Mouse (Mus musculus) cerebellum, adult 11-12 months (tissue): ENCODE results near the gene Padi1.

Experiments
- DNase-seq: peaks from one replicate; pipeline ENCODE4 v3.0.0; 2022

Gene Padi1

DNA sequence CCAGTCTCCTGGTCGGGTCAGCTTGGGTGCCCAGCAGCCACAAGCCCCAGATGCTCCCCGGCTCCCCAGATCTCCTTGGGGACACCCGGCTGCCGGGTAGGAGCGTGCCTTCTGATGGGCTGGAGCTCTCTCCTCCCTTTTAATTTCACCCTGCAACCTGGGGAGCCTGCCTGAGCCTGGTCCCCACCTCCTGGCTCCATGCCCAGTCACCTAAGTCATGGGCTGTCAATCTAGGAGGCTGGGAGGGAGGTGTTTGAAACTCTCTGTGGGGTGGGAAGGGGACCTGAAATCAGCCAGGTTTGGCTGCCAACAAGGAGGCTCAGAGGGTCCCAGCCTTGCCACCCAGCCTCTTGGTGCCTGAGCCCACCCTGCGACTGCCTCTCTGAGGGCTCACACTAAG lies at the start of gene Padi1:
Gene Padi1 (minus strand): TSS at position 113 of the 400 bp plus-strand sequence.
- no peak for DNase-seq

DNA sequence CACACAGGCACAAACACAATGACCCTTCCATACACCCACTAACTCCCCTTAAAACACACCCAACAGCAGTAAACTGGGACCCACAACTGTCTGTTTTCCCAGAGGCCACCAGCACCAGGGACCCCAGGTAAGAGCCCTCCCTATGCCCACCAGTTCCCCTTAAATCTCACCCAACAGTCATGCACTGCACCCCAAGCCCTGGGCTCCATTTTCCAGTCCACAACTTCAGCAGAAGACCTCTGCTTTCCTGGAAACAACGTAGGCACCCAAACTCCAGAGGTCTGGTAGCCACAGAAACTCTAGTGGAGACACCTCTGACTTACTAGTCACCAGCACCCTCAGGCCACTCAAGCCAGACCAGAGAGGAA lies 46.6 kb upstream of the Padi1 start:
- DNase-seq: no peak

DNA sequence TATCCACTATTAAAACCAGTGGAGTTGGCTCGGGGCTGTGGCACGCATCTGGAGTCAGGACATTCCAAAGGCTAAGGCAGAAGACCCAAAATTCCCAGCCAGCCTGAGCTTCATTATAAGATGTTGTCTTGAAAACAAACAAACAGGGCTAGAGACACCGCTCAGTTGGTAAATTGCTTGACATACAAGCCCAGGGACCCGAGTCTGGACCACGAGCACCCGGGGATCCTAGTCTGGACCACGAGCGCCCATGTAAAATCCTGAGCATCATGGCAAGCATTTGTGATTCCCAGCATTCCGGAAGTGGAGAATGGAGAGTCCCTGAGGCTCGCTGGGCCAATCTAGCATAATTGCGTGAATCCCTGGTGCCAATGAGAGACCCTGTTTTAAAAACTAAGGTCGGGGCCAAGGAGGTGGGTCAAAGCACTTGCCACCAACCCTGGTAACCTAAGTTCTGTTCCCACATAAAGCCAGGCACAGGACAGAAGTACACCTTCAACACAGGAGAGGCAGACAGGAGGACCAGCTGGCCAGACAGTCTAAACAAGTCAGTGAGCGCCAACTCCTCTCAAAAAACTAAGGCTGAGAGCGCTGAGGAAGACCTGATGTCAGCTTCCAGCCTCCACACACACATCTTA lies 46.1 kb upstream of the Padi1 start:
- DNase-seq: no peak

DNA sequence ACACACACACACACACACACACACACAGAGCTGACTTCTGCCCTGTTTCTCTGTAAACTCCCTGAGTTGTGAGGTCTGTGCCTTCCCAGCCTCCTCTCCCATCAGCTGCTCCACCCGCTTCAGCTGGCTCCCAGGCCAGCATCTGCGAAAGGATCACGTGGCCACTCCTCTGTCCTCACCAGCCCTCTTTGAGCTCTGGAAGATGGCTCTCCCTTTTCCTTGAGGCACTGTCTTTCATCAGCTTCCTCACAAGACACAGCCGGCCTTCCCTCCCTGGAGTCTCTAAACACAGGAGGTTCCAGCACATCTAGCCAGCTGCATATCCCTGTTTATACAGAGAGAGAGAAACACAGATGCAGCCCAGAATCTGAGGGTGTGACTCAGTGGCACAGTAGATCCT lies 38.3 kb upstream of the Padi1 start:
- no peak for DNase-seq

DNA sequence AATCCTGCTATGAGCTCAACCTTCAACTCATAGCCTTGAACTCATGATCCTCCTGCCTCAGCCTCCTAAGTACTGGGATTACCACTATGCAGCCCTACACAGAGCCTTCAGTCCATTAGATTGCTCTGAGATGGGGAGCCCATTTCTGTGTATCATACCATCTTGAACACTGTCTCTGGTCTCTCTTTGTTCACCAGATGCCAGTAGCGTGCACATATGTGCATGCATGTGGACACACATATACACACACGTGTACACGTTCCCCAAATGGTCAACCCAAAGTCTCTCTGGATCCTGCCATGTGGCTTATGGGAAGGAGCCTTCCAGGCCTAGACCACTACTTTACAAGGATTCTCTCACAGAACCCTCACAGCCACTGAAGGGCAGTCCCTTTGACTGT lies 37.4 kb upstream of the Padi1 start:
- DNase-seq: no peak

DNA sequence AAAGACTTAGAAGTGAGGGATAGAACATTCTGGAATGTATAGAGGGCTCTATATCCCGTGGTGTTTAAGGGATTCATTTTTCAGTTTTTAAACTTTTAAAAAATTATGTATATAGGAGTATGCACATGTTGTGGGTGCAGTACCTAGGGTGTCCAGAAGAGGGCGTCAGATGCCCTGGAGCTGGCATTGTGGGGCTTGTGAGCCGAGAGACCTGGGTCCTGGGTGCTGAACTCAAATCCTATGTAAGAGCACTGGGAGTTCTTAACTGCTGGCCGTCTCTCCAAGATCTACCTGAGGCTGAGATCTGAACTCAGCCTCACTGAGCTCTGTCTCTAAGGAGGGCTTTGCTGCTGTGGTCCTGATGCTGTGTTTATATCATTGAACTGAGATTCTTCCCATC lies 36.8 kb upstream of the Padi1 start:
- DNase-seq: no peak

DNA sequence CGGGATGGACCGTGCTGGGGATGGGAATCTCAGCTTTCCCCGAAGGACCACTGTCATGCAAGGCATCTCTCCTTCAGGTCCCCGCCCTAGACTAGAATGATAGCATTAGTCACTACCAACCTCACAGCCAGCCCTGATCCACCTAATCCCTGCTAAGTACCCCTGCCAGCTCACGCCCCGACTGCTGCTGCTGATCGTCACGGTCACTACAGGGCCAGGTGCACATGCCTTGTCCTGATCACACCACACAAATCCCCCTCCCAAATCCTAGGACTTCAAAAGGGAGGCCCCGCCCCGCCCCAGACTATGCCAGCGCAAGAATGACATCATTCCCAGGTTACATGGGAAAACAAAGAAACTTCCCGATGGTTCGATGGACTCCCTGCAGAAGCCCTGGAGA lies 36.2 kb upstream of the Padi1 start:
- no peak for DNase-seq

DNA sequence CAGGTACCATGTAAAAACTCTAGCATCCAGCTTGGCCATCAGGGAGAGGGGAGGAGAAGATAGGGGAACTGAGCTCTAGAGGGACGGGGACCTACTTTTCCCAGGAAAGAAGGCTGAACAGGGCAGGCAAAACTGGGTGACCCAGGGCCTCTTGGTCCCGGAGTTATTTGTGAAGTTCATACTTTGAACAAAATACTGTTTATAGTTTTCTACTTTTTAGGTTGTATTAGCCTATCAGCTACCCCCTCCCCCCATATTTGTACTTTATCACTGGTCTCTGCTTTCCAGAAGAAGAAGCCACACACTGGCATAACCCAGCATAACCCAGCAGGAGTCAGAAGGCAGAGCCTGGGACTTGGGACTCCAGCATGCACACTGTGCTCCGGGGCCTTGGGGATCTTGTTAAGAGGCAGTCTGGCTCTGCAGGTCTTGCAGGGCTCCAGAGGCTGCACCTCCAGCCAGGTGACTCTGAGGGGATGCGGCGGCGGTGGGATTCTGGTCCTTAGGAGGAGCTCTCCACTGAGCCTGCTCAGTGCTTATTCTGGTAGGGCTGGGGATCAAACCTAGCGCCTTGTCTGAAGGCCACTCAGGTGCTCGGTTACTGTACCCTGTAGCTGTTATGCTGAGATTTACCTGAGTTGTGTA lies 35.6 kb upstream of the Padi1 start:
- no peak for DNase-seq

DNA sequence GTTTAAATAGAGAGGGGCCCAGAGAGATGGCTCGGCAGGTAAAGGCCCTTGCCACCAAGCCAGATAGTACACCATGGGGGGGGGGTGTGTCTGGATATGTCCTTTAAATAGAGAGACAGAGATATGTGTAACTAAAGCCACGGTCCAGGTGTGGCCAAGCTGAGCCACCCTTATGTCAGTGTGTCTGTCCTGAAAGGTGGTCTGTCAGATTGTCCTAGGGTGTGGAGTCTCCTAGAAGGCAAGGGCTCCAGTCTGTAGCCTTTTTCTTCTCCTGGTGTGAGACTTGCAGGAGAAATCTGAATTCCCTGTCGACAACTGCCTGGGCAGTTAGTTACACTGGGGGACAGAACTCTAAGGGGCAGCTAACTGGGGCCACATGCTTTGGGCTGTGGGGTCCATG lies 34.6 kb upstream of the Padi1 start:
- no peak for DNase-seq

DNA sequence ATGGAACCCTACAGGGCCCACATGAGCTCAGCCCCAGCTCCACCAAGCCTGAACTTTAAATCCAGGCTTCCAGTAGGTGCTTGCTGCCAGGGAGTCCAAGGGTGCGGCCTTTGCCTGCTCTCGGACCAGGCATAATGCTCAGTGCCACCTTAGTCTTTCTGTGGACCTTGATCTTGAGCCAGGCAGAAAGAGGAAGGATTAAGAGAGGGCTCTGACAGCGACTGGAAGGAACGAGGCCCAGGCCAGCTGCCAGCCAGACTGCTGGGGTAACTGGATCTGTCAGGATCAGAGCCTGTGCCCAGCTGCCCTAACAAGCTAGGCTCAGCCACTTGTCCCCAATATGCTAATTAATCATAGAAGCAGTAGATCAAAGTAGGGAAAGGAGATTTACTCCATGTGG lies 34.2 kb upstream of the Padi1 start:
- no peak for DNase-seq

DNA sequence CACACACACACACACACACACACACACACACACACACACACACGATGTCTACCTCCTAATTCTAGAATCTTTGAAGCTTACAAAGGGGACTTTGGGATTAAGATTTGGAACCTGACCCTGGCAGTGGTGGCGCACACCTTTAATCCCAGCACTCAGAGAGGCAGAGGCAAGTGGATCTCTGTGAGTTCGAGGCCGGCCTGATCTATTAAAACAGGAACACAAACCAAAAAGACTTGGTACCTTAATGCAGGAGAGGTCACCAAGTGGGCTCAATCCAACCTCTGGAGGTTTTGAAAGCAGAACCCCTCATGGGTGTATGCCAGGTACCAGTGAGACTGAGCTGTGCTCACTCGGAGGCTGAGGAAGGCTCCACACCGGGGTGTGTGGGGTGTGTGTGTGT lies 33.5 kb upstream of the Padi1 start:
- DNase-seq: no peak

DNA sequence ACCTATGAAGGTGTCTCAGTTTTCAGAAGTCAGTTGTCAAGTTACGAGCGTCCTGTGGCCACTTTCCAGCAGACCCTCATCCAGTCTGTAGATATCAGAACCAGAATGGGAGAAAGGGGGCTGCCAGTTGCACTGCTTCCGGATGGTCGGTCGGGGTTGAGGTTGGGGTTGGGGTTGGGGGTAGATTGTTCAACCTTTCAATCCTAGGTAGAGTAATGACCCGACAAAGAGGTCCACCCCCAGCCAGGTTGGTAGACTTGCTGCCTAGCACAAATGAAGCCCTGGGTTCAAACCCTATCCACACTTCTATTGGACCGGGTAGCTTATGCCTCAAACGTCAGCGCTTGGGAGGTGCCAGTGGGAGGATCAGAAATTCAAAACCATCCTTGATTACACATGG lies 33.1 kb upstream of the Padi1 start:
- no peak for DNase-seq

DNA sequence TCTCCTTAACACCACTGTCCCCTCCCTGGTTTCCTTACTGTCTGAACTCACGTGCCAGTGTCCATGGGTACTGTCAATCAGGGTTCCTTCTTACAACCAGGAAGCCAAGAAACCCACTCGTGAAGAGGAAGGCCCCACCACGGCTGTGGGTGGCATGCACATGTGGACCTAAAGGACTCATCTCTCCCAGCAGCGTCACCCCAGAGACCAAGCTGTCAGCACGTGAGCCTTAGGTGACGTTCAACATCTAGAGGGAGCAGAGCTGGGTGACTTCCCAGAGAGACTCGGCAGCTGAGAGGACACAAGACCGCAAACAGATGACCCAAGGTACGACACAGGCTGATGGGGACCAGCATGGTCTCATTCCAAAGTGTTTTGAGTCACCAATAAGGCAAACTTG lies 31.9 kb upstream of the Padi1 start:
- no peak for DNase-seq

DNA sequence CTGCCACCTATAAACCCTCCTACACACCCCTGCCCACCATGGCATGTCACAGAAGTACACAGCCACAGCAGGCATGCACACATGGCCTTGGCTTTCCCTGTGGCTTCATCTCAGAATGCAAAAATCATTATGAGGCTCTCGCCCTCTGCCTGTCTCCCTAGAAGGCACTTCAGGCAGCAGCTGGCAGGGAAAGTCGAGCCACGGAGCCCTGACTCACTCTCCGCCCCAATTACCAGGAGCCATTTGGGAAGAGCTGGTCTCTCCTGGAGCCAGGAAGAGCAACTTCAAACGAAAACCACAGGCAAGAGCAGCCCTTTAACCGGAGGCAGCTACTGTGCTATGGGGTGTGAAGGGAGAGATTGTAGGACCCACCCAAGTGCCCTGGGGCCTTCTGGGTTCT lies 31.1 kb upstream of the Padi1 start:
- DNase-seq: no peak

DNA sequence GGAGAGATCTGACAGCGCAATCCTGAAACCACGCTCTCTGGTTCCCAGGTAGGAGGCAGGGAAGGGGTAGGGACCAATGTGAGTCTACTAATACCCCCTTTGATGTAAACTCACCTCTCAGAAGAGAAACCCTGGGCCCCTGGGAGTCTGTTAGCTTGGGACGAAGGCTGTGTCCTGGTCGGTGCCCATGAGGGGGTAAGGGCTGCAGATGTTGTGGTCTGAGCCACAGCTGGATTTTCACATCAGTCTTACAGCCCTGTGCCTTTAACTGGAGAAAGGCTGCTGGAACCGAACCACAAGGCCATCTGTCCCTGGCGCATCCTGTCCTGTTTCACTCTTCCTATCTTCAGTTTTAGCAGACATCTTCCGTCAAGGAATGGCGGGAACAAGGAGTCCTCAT lies 30.6 kb upstream of the Padi1 start:
- no peak for DNase-seq

DNA sequence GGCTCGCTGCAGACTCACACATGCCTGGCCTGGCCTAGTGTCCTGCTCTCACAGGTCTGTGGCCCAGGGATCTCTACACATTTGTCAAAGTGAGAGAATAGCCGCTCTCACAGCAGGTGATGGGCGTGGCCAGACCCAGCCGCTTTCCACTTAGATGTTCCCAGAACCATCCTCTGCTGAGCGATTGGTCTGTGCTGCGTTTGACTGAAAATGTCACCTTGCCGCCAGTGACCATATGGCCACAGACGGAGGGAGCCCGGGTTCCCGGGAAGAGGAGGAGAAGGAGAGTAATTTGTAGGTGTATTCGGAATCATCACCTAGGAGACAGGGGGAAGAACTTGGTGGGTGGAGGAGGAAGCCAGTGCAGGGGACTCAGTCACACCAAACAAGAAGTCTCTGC lies 27.4 kb upstream of the Padi1 start:
- DNase-seq: no peak

DNA sequence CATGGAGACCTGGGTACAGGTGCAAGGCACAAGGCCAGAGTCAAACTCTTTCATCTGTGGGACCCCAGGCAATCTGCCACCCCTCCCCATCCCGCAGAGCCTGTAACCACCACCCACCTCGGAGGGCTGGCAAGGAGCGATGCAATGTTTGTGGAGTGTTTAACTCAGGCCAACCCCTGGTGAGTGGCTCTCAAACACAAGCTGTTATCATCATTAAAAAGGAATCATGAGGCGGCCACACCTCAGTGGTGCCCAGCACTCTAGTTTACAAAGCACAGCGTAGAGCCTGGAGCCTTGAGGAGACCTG lies 27.1 kb upstream of the Padi1 start:
- DNase-seq: no peak

DNA sequence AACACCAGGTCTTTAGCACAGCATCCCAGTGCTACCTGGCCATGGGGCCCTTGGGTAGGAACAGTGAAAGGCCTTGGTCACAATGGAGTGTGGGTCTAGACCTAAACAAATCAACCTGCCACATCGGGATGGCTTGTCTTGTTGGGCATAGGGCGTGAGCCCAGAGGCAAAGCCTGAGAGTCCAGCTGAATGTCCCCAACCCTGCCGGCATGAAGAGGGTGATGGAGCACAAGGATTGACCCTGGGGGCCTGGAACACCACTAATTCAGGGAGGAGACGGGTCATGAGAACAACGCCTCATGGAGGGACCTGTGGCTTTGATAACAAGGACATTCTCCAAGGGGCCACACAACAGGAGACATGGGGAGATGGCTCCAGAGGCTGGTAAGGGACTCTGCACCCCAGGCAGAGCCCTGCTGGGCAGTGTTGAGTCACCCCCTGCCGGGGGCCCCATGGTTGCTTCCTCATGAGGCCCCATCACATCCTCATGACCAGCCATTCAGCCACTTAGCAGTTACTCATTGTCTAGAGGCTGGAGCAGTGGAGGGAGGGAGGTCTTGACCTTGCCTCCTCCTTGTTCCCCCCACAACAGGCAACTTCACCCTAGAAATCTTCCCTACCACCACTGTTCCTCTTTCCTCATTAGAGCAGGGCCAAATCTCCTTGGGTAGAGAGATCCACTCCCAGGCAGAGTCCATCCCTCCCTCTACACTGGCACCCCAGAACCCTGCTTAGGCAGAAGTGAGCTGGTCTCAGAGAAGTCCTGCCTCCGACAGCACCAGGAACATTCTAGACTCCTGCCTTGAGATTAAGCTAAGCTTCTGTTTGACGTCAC lies 26.5 kb upstream of the Padi1 start:
- DNase-seq: no peak

DNA sequence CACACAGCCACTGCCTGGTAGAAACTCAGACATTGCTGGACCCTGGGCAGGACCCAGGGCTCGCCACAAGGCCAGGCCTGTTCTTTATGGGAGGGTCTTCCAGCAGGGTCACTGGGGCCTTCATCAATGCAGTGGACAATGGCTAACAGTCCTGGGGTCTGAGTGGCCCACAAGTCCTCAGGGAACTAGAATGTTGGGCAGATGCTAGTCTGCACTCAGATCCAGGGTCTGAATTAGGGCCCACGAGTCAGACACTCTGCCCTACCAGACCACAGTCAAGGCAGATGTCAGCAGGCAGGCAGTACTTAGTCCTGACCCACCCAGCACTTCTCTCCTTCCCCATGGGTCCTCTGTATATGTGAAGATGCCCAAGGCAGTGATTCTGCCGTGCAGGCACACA lies 25.8 kb upstream of the Padi1 start:
- DNase-seq: no peak

DNA sequence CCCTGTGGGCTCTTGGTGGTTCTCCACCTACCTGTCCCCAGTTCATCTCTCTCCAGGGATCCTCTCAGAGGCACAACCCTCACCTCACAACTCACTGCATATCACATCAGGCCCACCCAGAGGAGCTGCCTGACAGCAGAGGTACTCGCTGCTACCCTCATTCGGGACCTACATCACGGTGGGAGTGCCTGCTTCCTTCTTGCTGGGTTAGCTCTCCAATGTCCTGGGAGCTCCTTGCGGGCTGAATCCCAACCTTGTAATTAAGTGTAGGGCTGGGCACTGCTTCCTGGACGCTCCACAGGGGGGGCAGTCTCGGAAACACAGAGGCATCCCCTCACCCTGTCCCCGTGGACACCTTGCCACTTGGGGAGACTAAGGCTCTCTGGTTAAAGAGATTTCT lies 25.3 kb upstream of the Padi1 start:
- no peak for DNase-seq

DNA sequence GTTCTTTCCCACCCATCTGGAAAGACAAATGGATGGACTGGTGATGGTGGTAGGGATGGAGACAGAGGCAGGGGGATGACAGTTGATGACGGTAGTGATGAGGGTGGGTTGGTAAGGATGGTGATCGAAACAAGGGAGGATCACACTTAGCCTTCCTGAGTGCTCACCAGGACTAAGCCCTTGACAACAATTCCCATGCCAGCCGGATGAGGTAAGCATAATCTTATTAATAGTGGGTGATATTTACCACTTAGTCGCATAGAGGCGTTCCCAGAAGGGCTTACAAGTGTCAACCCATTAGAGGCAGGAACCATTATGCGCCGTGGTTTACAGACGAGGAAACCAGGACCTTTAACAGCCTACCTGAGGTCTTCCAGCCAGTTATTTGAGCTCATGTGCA lies 24.4 kb upstream of the Padi1 start:
- no peak for DNase-seq

DNA sequence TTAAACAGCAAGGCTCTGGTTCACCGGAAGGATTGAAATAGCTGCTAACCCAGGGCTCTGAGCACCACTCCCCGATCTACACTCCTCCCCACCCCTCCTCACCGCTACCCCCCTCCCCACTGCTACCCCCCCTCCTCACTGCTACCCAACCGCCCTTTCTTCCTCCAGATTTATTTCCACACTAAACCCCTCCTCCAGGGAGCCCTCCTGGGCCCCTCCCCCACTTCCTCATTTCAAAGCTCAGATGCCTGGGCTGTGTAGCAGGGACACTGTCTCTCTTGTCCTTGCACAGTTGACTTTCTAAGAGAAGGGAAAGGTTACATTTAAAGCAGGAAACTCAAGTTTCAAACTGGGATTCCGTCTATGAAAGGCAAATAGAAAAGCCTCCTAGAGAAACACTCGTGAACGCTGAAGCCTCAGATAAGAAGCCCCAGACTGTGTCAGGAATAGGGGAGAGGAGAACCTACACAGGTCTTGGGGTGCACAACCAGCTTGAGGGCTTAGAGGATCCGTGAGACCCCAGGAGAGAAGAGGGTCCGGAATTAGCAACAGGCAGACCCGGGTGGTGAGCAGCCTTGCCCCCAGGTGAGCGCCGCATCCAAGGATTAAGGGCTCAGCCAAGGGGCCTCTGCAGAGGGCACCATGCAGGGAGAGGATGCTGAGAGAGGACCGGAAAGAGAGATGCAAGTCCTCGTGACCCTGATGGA lies 23.1 kb upstream of the Padi1 start:
- DNase-seq: no peak

DNA sequence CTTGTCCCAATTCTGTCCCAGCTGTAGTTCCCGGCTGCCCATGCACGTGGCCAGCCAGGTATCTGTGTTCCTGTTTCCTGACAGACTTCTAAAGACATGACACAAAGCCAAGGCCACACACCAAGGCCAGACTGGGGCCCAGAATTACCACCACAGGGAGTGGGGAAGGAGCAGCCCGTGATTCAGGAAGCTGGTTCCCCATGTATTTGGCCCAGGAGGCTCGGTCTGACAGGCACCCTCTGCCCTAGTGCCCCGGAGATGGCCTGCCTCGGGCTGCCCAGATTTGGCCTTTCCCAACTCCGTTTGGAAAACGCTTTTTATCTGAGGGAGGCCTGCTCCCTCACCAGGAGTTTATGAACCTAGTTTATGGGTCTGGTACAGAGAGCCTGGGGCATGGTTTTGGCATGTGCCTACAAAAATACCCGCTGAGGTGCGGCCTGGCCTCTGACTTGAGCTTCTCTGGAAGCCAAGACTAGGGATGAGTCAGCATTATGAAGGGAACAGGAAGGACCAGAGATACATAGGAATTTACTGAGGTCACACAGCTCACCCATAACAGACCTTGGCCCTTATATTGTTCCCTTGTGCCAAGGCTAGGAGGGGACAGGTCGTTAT lies 16.6 kb upstream of the Padi1 start:
- no peak for DNase-seq

DNA sequence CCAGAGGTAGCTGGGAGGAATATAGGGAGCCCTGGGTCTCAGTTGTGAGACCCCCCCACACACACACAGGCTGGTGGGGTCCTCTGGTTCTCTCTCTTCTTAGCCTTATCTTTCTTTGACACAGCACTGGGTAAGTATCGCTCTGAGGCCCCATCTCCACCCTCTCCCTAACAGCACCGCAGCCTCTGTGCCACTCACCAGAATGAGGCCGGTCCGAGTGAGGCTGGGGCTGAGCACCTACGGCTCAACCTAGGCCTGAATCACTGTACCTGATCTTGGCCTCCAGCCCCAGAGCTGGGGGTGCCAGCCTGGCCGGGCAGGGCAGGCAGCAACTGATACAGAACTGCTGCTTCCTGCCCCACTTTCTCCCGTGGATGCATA lies 15.2 kb upstream of the Padi1 start:
- DNase-seq: no peak
